Mouse (Mus musculus) layer of hippocampus, postnatal 25 days (tissue): ENCODE measurements around the gene Amph. TPM values are rescaled to one million over a fixed set of nuclear protein-coding genes. Genes with fewer than 3 reads are reported as not detected.

Experiments used
- DNase-seq, 2 experiments: peaks; one replicate each; pipeline ENCODE4 v3.0.0; 2022; ENCODE audit warnings: mixed read lengths in 2 of 2, low spot score in 1 of 2; ENCODE audit errors: extremely low spot score in 1 of 2
- total RNA-seq, 2 experiments: library from RNA; stranded (reverse); gene quantifications; 2 replicates each; pipeline ENCODE4 v1.2.3; 2021

The Amph gene
- total RNA-seq, 2 experiments from 2014 or later, result 232 to 251 TPM

- DNase-seq, result no peak
These were observed 189.9 kb downstream of the Amph start for GRCm38 (mm10) chr13:19137932-19138331.

- DNase-seq, result no peak
These were observed 190.5 kb downstream of the Amph start for GRCm38 (mm10) chr13:19138550-19138949.

- DNase-seq, result no peak
These were observed 191.1 kb downstream of the Amph start for GRCm38 (mm10) chr13:19139104-19139503.

- DNase-seq, result no peak
These were observed 191.8 kb downstream of the Amph start for GRCm38 (mm10) chr13:19139771-19140170.

- no peak for DNase-seq
These were observed 195.8 kb downstream of the Amph start for GRCm38 (mm10) chr13:19143766-19144165.

- DNase-seq, result no peak
These were observed 199.5 kb downstream of the Amph start for GRCm38 (mm10) chr13:19147468-19147867.

GRCm38 (mm10) chr13:19149574-19149973, 201.6 kb downstream of the Amph start:
- no peak for DNase-seq

- DNase-seq, result no peak
These were observed 202.7 kb downstream of the Amph start for GRCm38 (mm10) chr13:19150438-19151301.

- DNase-seq, result no peak
These were observed 204.1 kb downstream of the Amph start for GRCm38 (mm10) chr13:19152126-19152525.

GRCm38 (mm10) chr13:19158484-19158883, 210.5 kb downstream of the Amph start:
- DNase-seq, result peak; percentile 42 to 79

GRCm38 (mm10) chr13:19160616-19161015, 212.6 kb downstream of the Amph start:
- DNase-seq, result no peak

GRCm38 (mm10) chr13:19161111-19161510, 213.1 kb downstream of the Amph start:
- DNase-seq, result no peak

GRCm38 (mm10) chr13:19162120-19162519, 214.1 kb downstream of the Amph start:
- DNase-seq, result no peak

GRCm38 (mm10) chr13:19177662-19178259, 229.8 kb downstream of the Amph start:
- peak; percentile 13 to 25 for DNase-seq

- no peak for DNase-seq
These were observed 230.3 kb downstream of the Amph start for GRCm38 (mm10) chr13:19178351-19178750.

- no peak for DNase-seq
These were observed 234.3 kb downstream of the Amph start for GRCm38 (mm10) chr13:19182259-19182658.

GRCm38 (mm10) chr13:19190052-19190451, 242.0 kb downstream of the Amph start:
- DNase-seq, result no peak

GRCm38 (mm10) chr13:19194803-19195202, 246.8 kb downstream of the Amph start:
- no peak for DNase-seq

GRCm38 (mm10) chr13:19195456-19195855, 247.5 kb downstream of the Amph start:
- DNase-seq, result no peak
